Mouse (Mus musculus) kidney, embryonic 14.5 days (tissue): ENCODE results near the gene Zfp444. TPM values are rescaled to one million over a fixed set of nuclear protein-coding genes. Genes with fewer than 3 reads are reported as not detected.

Experiments
- ATAC-seq: fragments of 200-750 bp; cut with Nextera tagmentation; 2 replicates; pipeline ENCODE4 v1.8.0; 2017; ENCODE audit warnings: moderate number of reproducible peaks, mild to moderate bottlenecking, moderate TSS enrichment, moderate library complexity; ENCODE audit not compliant: low FRiP score, low TSS enrichment
- H3K27ac ChIP-seq: fragments of 300-500 bp; sonication (generic); 2 replicates; pipeline ENCODE4 v1.5.1; 2014; ENCODE audit warnings: low read depth, mild to moderate bottlenecking, low read length, moderate library complexity, mixed read lengths
- H3K27me3 ChIP-seq: fragments of 300-500 bp; sonication (generic); 2 replicates; pipeline ENCODE4 v1.6.1; 2014; ENCODE audit warnings: mild to moderate bottlenecking, low read length; ENCODE audit not compliant: control insufficient read depth, insufficient read depth
- H3K36me3 ChIP-seq: fragments of 300-500 bp; sonication (generic); 2 replicates; pipeline ENCODE4 v1.6.1; 2014; ENCODE audit warnings: low read length, mixed read lengths; ENCODE audit not compliant: control insufficient read depth, insufficient read depth
- H3K4me1 ChIP-seq: fragments of 300-500 bp; sonication (generic); 2 replicates; pipeline ENCODE4 v1.6.1; 2014; ENCODE audit warnings: low read length, mixed read lengths; ENCODE audit not compliant: control insufficient read depth, insufficient read depth
- H3K4me2 ChIP-seq: fragments of 300-500 bp; sonication (generic); replicated peaks from 2 replicates; pipeline ENCODE4 v1.6.1; 2014; ENCODE audit warnings: low read depth, mild to moderate bottlenecking, low read length
- H3K4me3 ChIP-seq: fragments of 300-500 bp; sonication (generic); 2 replicates; pipeline ENCODE4 v1.5.1; 2014; ENCODE audit warnings: mild to moderate bottlenecking, low read length
- H3K9ac ChIP-seq: fragments of 300-500 bp; sonication (generic); 2 replicates; pipeline ENCODE4 v1.6.1; 2014; ENCODE audit warnings: low read depth, mild to moderate bottlenecking, low read length, moderate library complexity
- H3K9me3 ChIP-seq: fragments of 300-500 bp; sonication (generic); 2 replicates; pipeline ENCODE4 v1.6.1; 2016; ENCODE audit warnings: low read length; ENCODE audit not compliant: control insufficient read depth
- WGBS: fragments of 180-500 bp; shearing (Covaris S2); extraction: QIAGEN DNeasy Blood & Tissue Kit; methylation state at CpG from one replicate; pipeline ENCODE4 v1.1.7; 2014; 5-methylcytosine and 5-hydroxymethylcytosine counted together
- polyA plus RNA-seq: library from polyadenylated mRNA; unstranded; fragments of >200 nt; fragmentation: Nextera tagmentation; extraction: Ambion mirVana; gene quantifications from 2 replicates; pipeline ENCODE4 v1.2.1, GENCODE M21; 2014

Gene Zfp444
- polyA plus RNA-seq, 1 experiment from 2014 or later: 70.8 TPM

DNA sequence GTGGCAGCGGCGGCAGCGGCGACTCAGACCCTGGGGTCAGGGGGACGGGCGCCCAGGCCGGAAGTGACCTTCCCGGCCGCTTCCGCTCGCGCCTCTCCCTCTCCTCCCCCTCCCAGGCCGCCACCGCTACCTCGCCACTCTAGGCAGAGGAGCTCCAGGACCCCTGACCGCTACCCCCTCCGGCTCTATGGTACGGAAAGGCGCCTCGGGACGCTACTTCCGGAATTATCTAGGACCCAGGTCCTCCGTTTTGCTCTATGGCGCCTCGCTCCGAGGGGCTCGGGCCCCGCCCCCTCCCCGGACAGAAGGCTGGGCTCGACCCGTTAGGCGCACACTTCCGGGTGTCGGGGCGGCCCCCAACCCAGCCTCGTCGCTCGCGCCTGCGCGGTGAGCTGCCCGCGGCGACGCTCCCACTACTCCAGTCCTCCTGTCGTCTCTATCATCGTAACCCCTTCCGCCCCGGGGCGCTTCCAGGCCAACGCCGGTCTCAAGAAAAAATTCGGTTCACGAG, 16.1 kb upstream of the Zfp444 start, which contains the start of gene Zfp787:
TSS of gene Zfp787 (minus strand) at position 97 of the 511 bp plus-strand sequence.
- Histone ChIP-seq H3K4me3 (peak within 1 kb of the TSS; percentile 84), H3K9ac (peak within 1 kb of the TSS; percentile 92), H3K4me1 (peaks cover 22% of the 10 kb centered on the region), H3K27me3 (no peaks in the 10 kb centered on the region), H3K36me3 (no peaks in the 10 kb centered on the region), H3K4me2 (peak within 1 kb of the TSS; percentile 83), H3K27ac (peak within 1 kb of the TSS; percentile 90), H3K9me3 (no peaks in the 10 kb centered on the region)
- under 1% methylated on average over 45 of the region's 54 CpGs for WGBS
- ATAC-seq: peak; percentile 96

DNA sequence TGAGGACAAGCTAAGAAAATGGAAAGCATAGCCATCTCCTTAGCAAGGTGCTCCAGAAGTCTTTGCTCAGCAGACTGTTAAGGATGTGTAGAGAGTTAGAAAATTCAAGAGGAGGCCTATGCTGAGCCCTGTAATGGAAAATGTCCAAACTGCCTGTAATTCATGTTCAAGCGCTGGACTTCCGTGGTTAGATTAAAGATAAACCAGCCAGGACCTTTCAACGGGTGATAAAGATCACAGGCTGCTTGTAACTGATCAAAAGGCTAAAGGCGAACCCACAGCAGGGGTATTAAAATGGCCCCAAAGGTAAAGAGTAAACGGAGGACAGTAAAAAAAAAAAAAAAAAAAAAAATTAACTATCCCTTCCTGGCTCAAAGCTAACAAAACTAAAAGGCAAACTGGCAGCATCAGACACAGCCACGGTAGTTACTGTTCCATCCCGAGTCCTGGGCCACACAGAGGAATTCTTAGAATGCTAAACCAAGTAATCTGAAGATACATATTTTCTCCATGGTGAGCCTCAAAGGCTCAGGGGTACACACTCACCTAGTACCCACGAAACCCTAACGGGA, 15.0 kb upstream of the Zfp444 start:
- WGBS: 45% methylated on average over 9 of the region's 9 CpGs
- Histone ChIP-seq H3K4me2 (peak overlapping the region; percentile 61), H3K9ac (peak overlapping the region; percentile 92; the same call in 1 of the 2 replicates), H3K9me3 (no peaks in the 10 kb centered on the region), H3K4me3 (peak overlapping the region; percentile 84), H3K36me3 (no peaks in the 10 kb centered on the region), H3K27ac (peak overlapping the region; percentile 74; the same call in 1 of the 2 replicates), H3K4me1 (peaks cover 22% of the 10 kb centered on the region), H3K27me3 (no peaks in the 10 kb centered on the region)
- ATAC-seq: no peak

DNA sequence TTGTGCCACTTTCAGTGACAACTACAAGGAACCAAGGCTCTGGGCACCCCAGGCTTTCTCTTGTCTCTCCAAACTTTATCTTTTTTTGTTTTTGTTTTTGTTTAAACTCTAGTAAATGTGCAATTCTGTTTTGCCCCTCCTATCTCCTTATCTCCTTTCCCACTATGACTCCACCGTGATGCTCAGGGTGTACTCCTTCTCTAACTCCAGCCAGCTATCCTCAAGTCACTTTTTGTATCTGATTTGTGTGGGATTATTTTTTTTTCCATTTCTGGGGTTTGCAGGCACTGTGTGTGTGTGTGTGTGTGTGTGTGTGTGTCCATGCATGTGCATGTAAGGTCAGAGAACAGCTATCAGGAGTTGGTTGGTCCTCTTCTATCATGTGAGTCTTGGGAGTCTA, 14.5 kb upstream of the Zfp444 start:
- H3K4me2 ChIP-seq: no peak overlapping the region
- H3K36me3 ChIP-seq: no peaks in the 10 kb centered on the region
- no peak overlapping the region for H3K9ac ChIP-seq
- H3K4me1 ChIP-seq: peaks cover 22% of the 10 kb centered on the region
- no peaks in the 10 kb centered on the region for H3K27me3 ChIP-seq
- ATAC-seq: no peak
- H3K27ac ChIP-seq: peak overlapping the region; percentile 74; the same call in 1 of the 2 replicates
- no peaks in the 10 kb centered on the region for H3K9me3 ChIP-seq
- H3K4me3 ChIP-seq: no peak overlapping the region
- 88% methylated on average over 1 of the region's 1 CpGs for WGBS

DNA sequence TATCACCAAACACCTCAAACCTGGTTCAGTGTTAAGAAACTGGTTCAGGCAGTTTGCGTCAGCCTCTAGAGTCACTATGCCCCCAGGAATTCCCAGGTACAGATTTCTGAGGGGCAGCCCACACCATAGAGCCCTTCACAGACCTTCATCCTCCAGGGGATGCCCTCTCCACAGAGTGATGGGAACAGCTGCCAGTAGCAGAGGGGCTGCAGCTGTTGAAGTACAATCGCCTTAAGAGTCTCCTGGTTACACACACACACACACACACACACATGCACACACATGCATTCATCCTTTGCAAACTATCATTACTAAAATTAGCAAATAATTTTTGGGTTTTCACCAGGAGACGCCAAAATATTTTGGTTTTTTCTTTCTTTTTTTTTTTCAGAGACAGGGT, 12.4 kb upstream of the Zfp444 start:
- Histone ChIP-seq H3K27me3 (no peaks in the 10 kb centered on the region), H3K4me1 (peaks cover 14% of the 10 kb centered on the region), H3K9me3 (no peaks in the 10 kb centered on the region), H3K4me2 (no peak overlapping the region), H3K36me3 (no peaks in the 10 kb centered on the region), H3K4me3 (no peak overlapping the region), H3K9ac (no peak overlapping the region), H3K27ac (no peak overlapping the region)
- no peak for ATAC-seq
- WGBS: 86% methylated on average over 3 of the region's 3 CpGs

DNA sequence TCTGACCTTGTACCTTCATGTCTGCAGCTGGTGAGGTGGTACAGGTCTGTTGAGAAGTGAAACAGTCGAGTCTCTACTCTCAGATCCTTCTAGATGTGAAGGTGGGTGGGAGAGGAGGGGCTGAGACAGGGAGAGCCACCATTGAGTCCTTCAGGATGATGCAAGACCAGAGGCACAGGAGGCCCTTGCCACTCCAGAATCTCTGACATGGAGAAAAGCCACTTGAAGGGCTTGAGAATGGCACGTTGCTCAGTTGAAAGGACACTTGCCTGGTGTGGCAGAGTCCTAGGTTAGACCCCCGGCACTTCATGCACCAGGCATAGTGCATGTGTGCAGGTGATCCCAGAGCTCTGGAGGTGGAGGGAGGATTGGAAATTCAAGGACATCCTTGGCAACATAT, 10.5 kb upstream of the Zfp444 start:
- H3K4me2 ChIP-seq: no peak overlapping the region
- no peak overlapping the region for H3K9ac ChIP-seq
- no peak overlapping the region for H3K4me3 ChIP-seq
- 58% methylated on average over 3 of the region's 3 CpGs for WGBS
- ATAC-seq: no peak
- peaks cover 12% of the 10 kb centered on the region; the same call in 1 of the 2 replicates for H3K4me1 ChIP-seq
- H3K9me3 ChIP-seq: no peaks in the 10 kb centered on the region
- H3K27me3 ChIP-seq: no peaks in the 10 kb centered on the region
- no peak overlapping the region for H3K27ac ChIP-seq
- H3K36me3 ChIP-seq: no peaks in the 10 kb centered on the region

DNA sequence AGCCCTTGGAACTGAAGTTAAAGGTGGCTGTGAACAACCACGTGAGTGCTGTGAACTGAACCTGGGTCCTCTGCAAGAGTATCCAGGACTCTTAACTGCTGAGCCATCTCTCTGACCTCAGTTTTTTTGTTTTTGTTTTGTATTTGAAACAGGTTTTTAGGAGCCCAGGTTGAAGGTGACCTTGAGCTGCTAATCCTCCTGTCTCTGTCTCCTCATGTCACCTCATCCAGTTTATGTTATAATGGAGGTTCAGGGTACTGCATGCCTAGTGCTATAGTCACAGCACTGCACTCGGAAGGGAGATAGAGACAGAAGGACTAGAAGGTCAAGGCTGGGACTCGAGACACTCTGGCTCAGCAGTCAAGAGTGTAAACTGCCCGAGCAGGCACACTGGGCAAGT, 9.9 kb upstream of the Zfp444 start:
- no peak for ATAC-seq
- Histone ChIP-seq H3K4me2 (no peak overlapping the region), H3K9ac (no peak overlapping the region), H3K36me3 (no peaks in the 10 kb centered on the region), H3K9me3 (no peaks in the 10 kb centered on the region), H3K4me3 (no peak overlapping the region), H3K4me1 (peaks cover 6% of the 10 kb centered on the region; the same call in 1 of the 2 replicates), H3K27ac (no peak overlapping the region), H3K27me3 (no peaks in the 10 kb centered on the region)
- 84% methylated on average over 4 of the region's 4 CpGs for WGBS

DNA sequence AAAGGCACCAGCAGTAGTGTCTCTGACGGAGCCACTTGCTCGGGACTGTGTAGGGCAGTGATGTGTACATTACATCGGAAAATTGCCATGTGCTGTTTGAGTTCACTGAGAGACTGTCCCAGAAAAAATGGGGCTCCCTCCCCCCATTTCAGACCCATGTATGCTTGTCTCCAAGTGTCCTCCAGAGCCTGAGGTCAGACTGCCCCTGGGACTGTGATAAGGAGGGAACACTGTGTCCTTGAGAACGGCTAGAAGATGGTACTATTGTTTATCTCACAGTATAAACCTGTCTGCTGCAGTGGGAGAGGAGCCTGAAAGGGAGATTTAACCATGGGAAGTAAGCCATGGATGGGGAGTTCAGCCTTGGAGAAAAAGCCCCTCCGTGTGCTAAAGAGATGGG, 7.4 kb upstream of the Zfp444 start:
- ATAC-seq: no peak

DNA sequence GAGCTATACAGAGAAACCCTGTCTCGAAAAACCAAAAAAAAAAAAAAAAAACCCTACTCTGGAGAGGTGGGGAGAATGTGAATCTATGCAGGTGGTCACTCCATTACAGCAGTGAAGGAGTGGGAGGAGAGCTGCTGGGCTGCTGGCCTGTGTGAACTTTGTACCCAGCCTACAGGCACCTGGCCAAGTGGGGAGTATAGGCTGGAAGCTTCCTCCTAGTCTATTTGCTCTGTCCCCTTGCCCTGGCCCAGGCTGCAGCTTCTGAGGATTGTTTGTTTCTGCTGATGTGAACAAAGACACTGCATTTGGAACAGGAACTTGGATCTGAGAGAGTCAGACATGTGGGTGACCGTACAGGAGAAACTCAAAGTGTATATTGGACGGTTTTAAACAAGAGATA, 2.6 kb upstream of the Zfp444 start:
- H3K36me3 ChIP-seq: no peaks in the 10 kb centered on the region
- H3K27me3 ChIP-seq: no peaks in the 10 kb centered on the region
- no peak overlapping the region for H3K4me3 ChIP-seq
- no peak for ATAC-seq
- H3K9me3 ChIP-seq: no peaks in the 10 kb centered on the region
- H3K4me2 ChIP-seq: no peak overlapping the region
- no peak overlapping the region for H3K27ac ChIP-seq
- no peaks in the 10 kb centered on the region for H3K4me1 ChIP-seq
- WGBS: 81% methylated on average over 3 of the region's 3 CpGs
- H3K9ac ChIP-seq: no peak overlapping the region

More for the DNA sequence above, 7.4 kb upstream of the Zfp444 start:
- Histone ChIP-seq H3K9me3 (no peaks in the 10 kb centered on the region), H3K4me2 (no peak overlapping the region), H3K27ac (no peak overlapping the region), H3K4me3 (no peak overlapping the region), H3K27me3 (no peaks in the 10 kb centered on the region), H3K4me1 (no peaks in the 10 kb centered on the region), H3K9ac (no peak overlapping the region), H3K36me3 (no peaks in the 10 kb centered on the region)
- 68% methylated on average over 5 of the region's 5 CpGs for WGBS

DNA sequence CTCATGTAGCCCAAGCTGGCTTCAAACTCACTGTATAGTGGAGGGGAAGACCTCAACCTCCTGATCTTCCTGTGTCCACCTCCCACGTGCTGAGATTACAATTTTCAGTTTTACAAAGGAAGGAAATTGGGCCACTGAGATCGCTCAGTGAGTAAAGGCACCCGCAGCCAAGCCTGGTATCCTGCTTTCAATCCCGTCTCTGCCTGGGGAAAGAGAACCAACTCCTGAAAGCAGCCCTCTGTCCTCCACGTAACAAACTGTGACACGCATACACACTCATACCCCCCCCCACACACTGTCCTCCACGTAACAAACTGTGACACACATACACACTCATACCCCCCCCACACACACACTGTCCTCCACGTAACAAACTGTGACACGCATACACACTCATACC, 1.6 kb upstream of the Zfp444 start:
- Histone ChIP-seq H3K9me3 (no peaks in the 10 kb centered on the region), H3K4me3 (no peak overlapping the region), H3K36me3 (no peaks in the 10 kb centered on the region; the same call in 1 of the 2 replicates), H3K4me1 (no peaks in the 10 kb centered on the region), H3K27me3 (no peaks in the 10 kb centered on the region), H3K4me2 (no peak overlapping the region), H3K9ac (no peak overlapping the region), H3K27ac (no peak overlapping the region)
- no peak for ATAC-seq
- 83% methylated on average over 9 of the region's 9 CpGs for WGBS
